Mouse (Mus musculus): ENCODE measurements at regions not wholly inside any gene's neighbourhood (a gene's known extent, or its start where the extent isn't known, plus 50 kb on each side); places are given as distances from the start of the nearest gene placed in this dataset.
A peak's percentile ranks its signal among the peaks of the same experiment; 100 is the strongest.

GRCm38 (mm10) chrX:129272135-129272534 is 477.4 kb upstream of the Diaph2 start:
- H3K4me1 ChIP-seq (ENCODE audit: control insufficient read depth, insufficient read depth, low read length): no peaks in the 10 kb centered on the region
- no peak overlapping the region for H3K27ac ChIP-seq (ENCODE audit: insufficient read depth, low read length)
- TF ChIP-seq CTCF (IDR thresholded peaks at IDR 0.05; ENCODE audit: extremely low read depth, insufficient read depth, low read length) (no peak), POLR2A (IDR thresholded peaks at IDR 0.05; ENCODE audit: extremely low read depth, insufficient read depth, low read length) (no peak)
- H3K4me3 ChIP-seq (ENCODE audit: insufficient read depth, low read length): no peak overlapping the region

GRCm38 (mm10) chrX:129303987-129304386 is 445.6 kb upstream of the Diaph2 start:
- no peak overlapping the region for H3K27ac ChIP-seq (ENCODE audit: insufficient read depth, low read length)
- H3K4me3 ChIP-seq (ENCODE audit: insufficient read depth, low read length): no peak overlapping the region
- TF ChIP-seq CTCF (IDR thresholded peaks at IDR 0.05; ENCODE audit: extremely low read depth, insufficient read depth, low read length): peak; percentile 59
- no peak for TF ChIP-seq POLR2A (IDR thresholded peaks at IDR 0.05; ENCODE audit: extremely low read depth, insufficient read depth, low read length)
- H3K4me1 ChIP-seq (ENCODE audit: control insufficient read depth, insufficient read depth, low read length): no peaks in the 10 kb centered on the region

GRCm38 (mm10) chrX:129309380-129309779 is 440.2 kb upstream of the Diaph2 start:
- Histone ChIP-seq H3K27ac (ENCODE audit: insufficient read depth, low read length) (no peak overlapping the region), H3K4me1 (ENCODE audit: control insufficient read depth, insufficient read depth, low read length) (no peaks in the 10 kb centered on the region), H3K4me3 (ENCODE audit: insufficient read depth, low read length) (no peak overlapping the region)
- TF ChIP-seq POLR2A (IDR thresholded peaks at IDR 0.05; ENCODE audit: extremely low read depth, insufficient read depth, low read length) (no peak), CTCF (IDR thresholded peaks at IDR 0.05; ENCODE audit: extremely low read depth, insufficient read depth, low read length) (no peak)

GRCm38 (mm10) chrX:129329441-129329840 is 420.1 kb upstream of the Diaph2 start:
- no peaks in the 10 kb centered on the region for H3K4me1 ChIP-seq (ENCODE audit: control insufficient read depth, insufficient read depth, low read length)
- no peak overlapping the region for H3K4me3 ChIP-seq (ENCODE audit: insufficient read depth, low read length)
- no peak overlapping the region for H3K27ac ChIP-seq (ENCODE audit: insufficient read depth, low read length)
- TF ChIP-seq POLR2A (IDR thresholded peaks at IDR 0.05; ENCODE audit: extremely low read depth, insufficient read depth, low read length) (no peak), CTCF (IDR thresholded peaks at IDR 0.05; ENCODE audit: extremely low read depth, insufficient read depth, low read length) (no peak)

- Histone ChIP-seq H3K4me3 (ENCODE audit: insufficient read depth, low read length) (no peak overlapping the region), H3K27ac (ENCODE audit: insufficient read depth, low read length) (no peak overlapping the region)
- TF ChIP-seq CTCF (IDR thresholded peaks at IDR 0.05; ENCODE audit: extremely low read depth, insufficient read depth, low read length) (no peak), POLR2A (IDR thresholded peaks at IDR 0.05; ENCODE audit: extremely low read depth, insufficient read depth, low read length) (no peak)
Observed at GRCm38 (mm10) chrX:129332810-129333209, 416.7 kb upstream of the Diaph2 start.

More at GRCm38 (mm10) chrX:129332810-129333209, 416.7 kb upstream of the Diaph2 start:
- no peaks in the 10 kb centered on the region for H3K4me1 ChIP-seq (ENCODE audit: control insufficient read depth, insufficient read depth, low read length)

Measured in cortical plate, adult 2 months (tissue).